Mouse (Mus musculus) kidney, adult 2 months (tissue): ENCODE results near the gene Bbs10.

Experiments
- CTCF ChIP-seq: fragments of 200-500 bp; conservative IDR thresholded peaks from 2 replicates; pipeline ENCODE4 v1.5.1; 2011; ENCODE audit warnings: low read depth, mild to moderate bottlenecking, control low read depth, low read length, moderate library complexity, mixed read lengths; ENCODE audit not compliant: insufficient read depth, insufficient read length
- POLR2A ChIP-seq: fragments of 200-500 bp; IDR thresholded peaks from one replicate; pipeline ENCODE4 v1.6.1; 2011; ENCODE audit warnings: low read depth, low read length, control low read depth

- TF ChIP-seq CTCF (no peak), POLR2A (no peak)
Measured at GRCm38 (mm10) chr10:111343555-111343954, 45.1 kb downstream of the Bbs10 start.
